Mouse (Mus musculus) large intestine, adult 2 months (tissue): ENCODE measurements around the gene Apex1. TPM values are rescaled to one million over a fixed set of nuclear protein-coding genes. Genes with fewer than 3 reads are reported as not detected.
A peak's percentile ranks its signal among the peaks of the same experiment; 100 is the strongest.
"Not testable (repeated sequence)": the region's sequence is repeated elsewhere in the genome, so short reads cannot be mapped to it uniquely, and the experiment has no call there.

Source experiments
- DNase-seq: peaks from one replicate; pipeline ENCODE4 v3.0.0-alpha.2; 2012; ENCODE audit warnings: low read depth, low spot score
- WGBS: fragments of 180-500 bp; shearing (Covaris S2); methylation state at CpG from one replicate; pipeline ENCODE4 v1.1.7; 2018; 5-methylcytosine and 5-hydroxymethylcytosine counted together
- polyA plus RNA-seq: library from polyadenylated mRNA; depleted of rRNA; stranded (reverse); fragments of >200 nt; gene quantifications from 2 replicates; pipeline ENCODE4 v1.2.3, GENCODE M21; 2012; rRNA removed

Apex1 gene
- polyA plus RNA-seq = 36.0 and 49.2 TPM in 2 replicates

GRCm38 (mm10) chr14:50924281-50925064 lies at the start of gene Apex1, which contains the start of gene Osgep:
Gene Apex1, plus strand, starts transcription at chr14:50924968.
Gene Osgep, minus strand, starts transcription at chr14:50924893.
- WGBS = under 1% methylated on average over 57 of the region's 57 CpGs
- DNase-seq = peak; percentile 81

- 43% methylated on average over 3 of the region's 3 CpGs for WGBS
Measured at GRCm38 (mm10) chr14:50875175-50875574, 49.6 kb upstream of the Apex1 start.

DNA sequence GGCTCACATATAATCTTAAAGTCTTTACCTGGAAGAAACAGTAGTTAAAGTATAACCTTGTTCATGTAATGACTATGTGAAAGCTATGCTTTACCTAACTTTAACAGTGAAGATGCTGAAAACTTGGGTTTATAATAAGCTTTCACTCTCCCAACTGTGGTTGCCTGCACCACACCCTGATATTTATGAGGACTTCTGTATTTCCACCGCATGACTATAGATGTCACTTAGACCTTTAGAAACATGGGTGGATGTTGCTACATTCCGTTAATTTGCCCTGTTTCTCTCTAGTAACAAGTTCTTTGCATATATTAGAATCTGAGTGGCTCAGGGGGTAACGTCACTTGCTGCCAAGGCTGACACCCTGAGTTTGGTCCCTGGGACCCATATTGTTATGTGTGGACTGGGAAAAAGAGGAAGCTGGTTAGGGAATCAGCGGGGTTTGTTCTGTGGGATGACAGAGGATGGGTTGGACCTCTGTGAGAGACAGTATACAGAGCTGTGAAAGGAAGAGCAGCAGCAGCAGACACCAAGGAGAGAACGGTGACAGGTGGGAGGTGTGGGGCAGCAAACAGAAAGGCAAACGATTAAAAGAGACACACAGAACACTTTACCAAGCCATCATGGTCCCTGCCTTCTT lies 49.1 kb upstream of the Apex1 start:
- no peak for DNase-seq
- WGBS = 40% methylated on average over 6 of the region's 6 CpGs

More at GRCm38 (mm10) chr14:50875175-50875574, 49.6 kb upstream of the Apex1 start:
- no peak for DNase-seq

- DNase-seq = no peak
- 77% methylated on average over 6 of the region's 6 CpGs for WGBS
Measured at GRCm38 (mm10) chr14:50876236-50876950, 48.4 kb upstream of the Apex1 start.

- WGBS = 98% methylated on average over 8 of the region's 8 CpGs
- DNase-seq = no peak
Measured at GRCm38 (mm10) chr14:50891621-50892020, 33.1 kb upstream of the Apex1 start.

- DNase-seq = no peak
- WGBS = 77% methylated on average over 7 of the region's 7 CpGs
Measured at GRCm38 (mm10) chr14:50892091-50892490, 32.7 kb upstream of the Apex1 start.

GRCm38 (mm10) chr14:50892541-50893459 lies 32.0 kb upstream of the Apex1 start:
- 50% methylated on average over 22 of the region's 22 CpGs for WGBS
- no peak for DNase-seq

DNA sequence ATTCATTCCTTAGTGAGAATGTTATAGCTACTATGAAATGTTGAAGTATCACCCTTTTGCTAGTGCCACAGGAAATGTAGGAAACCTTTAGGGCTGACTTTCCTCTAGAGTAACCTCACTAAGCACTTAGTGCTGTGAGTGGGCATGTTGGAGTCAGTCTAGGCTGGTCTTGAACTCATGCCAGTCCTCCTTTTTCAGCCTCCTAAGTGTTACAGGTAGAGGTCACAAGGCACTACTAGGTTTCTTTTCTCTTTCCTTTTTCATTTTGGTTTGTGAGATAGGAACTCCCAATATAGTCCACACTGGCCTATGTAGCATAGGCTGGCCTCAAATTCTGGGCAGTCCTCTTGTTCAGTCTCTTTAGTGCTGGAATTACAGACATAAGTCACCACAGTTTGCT lies 29.4 kb upstream of the Apex1 start:
- no peak for DNase-seq

- 13% methylated on average over 19 of the region's 19 CpGs for WGBS
- DNase-seq = no peak
Measured at GRCm38 (mm10) chr14:50895985-50896746, 28.6 kb upstream of the Apex1 start.

DNA sequence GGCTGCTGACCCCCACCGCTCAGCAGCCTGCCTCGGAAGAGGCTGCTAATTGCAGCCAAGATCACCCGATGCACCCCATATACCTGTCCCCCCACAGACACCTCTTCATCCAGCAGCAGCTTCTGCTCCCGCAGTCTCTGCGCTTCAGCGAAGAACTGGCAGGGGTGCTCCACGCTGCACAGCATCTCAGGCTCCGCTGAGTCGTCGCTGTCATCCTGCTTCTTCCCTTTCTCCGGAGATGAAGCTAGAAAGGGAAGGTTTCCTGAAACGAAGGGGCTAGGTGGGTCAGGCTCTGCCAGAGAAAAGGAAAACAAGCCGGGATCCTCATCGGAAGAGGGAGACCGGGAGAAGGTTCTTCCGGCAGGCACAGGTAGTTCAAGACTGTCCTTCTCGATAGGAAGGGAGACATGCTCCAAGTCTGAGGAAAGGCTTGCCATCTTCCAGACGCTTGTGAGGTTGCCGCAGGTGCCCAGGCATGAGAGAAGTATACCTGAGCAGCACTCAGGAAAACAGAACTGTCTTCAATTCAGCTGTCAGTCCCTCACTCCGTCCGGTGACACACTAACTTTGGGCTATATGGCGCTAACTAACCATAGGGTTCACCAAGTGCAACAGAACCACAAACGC lies 27.9 kb upstream of the Apex1 start:
- WGBS = 39% methylated on average over 23 of the region's 23 CpGs
- no peak for DNase-seq

GRCm38 (mm10) chr14:50897374-50897765 lies 27.4 kb upstream of the Apex1 start, which contains the start of gene Klhl33:
Gene Klhl33, minus strand, starts transcription at chr14:50897507.
- WGBS = 69% methylated on average over 7 of the region's 7 CpGs
- DNase-seq = no peak

GRCm38 (mm10) chr14:50897992-50898391 lies 26.8 kb upstream of the Apex1 start:
- DNase-seq = not testable (repeated sequence)
- WGBS = 93% methylated on average over 2 of the region's 2 CpGs

GRCm38 (mm10) chr14:50903973-50904827 lies 20.6 kb upstream of the Apex1 start:
- WGBS = 8% methylated on average over 26 of the region's 26 CpGs
- DNase-seq = no peak

DNA sequence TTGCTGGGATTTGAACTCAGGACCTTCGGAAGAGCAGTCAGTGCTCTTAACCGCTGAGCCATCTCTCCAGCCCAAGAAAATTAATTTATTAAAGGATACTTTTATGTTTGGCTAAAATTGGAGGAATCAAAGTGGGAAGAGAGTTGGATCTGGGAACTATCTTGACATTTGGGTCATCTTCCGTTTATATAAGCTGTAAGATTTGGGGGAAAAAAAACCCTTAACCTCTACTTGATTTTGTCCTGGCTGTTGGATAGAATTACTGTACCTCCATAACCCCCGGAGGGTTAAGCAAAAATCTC lies 20.0 kb upstream of the Apex1 start:
- no peak for DNase-seq
- WGBS = 93% methylated on average over 4 of the region's 4 CpGs

GRCm38 (mm10) chr14:50905327-50905726 lies 19.4 kb upstream of the Apex1 start:
- DNase-seq = not testable (repeated sequence)

DNA sequence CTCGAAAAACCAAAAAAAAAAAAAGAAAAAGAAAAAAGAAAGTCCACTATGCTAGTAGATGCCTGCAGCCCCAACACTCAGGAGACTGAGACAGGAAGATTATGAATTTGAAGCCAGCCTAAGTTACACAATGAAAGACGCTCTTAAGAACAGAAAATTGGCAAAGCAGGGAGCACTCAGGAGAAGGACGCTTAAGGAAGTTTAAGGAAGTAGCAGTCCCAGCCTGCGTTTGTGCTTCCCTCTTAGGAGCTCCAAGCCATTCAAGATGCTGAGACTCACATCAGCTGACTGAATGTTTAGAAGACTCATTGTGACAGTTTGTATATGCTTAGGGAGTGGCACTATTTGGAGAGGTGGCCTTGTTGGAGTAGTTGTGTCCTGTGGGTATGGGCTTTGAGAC lies 16.6 kb upstream of the Apex1 start:
- DNase-seq = no peak
- 59% methylated on average over 4 of the region's 4 CpGs for WGBS

DNA sequence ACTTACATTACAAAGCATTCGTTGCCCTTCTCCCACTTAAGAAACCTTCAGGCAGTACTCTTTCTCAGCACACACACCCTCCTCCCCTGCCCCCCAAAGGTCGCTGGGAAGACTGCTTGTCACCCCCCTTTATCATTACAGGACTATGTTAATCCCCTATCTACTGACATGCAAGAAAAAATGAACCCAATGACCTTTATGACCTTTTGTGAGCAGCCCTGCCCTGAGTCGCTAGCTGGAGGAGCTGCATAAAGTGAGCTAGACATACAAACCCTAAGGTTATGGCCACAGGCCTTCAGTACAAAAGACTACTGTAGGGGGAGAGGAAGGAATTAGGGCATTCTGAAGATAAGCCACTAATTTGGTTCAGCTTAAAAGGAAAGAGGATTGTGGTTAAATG lies 13.4 kb upstream of the Apex1 start:
- no peak for DNase-seq
- 66% methylated on average over 3 of the region's 3 CpGs for WGBS

DNA sequence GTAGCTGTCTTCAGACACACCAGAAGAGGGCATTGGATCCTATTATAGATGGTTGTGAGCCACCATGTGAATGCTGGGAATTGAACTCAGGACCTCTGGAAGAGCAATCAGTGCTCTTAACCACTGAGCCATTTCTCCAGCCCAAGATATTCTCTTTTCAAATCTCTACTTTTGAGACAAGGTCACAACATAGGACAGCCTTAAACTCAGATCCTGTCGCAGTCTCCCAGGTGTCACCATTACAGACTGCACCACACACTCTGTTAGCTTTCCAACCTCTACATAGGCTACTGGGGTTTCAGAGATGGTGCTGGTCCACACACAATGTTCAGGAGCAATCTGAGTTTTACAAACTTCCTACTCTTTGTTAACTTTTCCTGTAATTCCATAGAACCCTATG lies 1.3 kb upstream of the Apex1 start:
- 65% methylated on average over 1 of the region's 1 CpGs for whole genome bisulfite sequencing
- DNase-seq = not testable (repeated sequence)
